Mouse (Mus musculus): ENCODE results near the gene Gm37240.

GRCm38 (mm10) chr3:85764937-85765337, 122.4 kb downstream of the Gm37240 start:
- TF ChIP-seq POLR2A (IDR thresholded peaks at IDR 0.05; ENCODE audit: borderline replicate concordance, control insufficient read depth, low read depth, low read length) (no peak), CTCF (IDR thresholded peaks at IDR 0.05; ENCODE audit: control insufficient read depth, insufficient read depth, low read length) (no peak)
